Mouse (Mus musculus) right cerebral cortex, postnatal 25 days (tissue): ENCODE measurements around the gene Strada.
"Not testable (repeated sequence)": the region's sequence is repeated elsewhere in the genome, so short reads cannot be mapped to it uniquely, and the experiment has no call there.

Experiments
- DNase-seq: peaks from one replicate; pipeline ENCODE4 v3.0.0; 2022

Gene Strada

DNA sequence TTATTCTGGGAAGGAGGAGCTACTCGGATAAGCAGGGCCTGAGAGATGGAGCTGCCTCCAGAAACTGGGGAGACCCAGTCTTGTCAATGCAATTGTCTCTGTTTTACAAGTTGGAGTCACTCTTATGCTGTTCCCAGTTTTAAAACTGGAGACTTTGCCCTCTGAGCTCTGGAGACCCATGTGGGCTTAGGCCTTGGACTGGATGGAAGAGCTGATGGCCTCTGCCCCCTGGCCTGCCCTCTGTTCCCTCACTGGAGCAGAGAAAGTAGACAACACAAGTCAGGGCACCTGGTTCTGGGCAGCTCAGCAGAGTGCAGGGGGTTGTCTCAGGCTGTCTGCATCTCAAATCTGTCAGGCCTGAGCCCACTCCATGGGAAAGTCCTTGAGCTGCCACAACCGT lies 47.2 kb downstream of the Strada start:
- DNase-seq, result no peak

DNA sequence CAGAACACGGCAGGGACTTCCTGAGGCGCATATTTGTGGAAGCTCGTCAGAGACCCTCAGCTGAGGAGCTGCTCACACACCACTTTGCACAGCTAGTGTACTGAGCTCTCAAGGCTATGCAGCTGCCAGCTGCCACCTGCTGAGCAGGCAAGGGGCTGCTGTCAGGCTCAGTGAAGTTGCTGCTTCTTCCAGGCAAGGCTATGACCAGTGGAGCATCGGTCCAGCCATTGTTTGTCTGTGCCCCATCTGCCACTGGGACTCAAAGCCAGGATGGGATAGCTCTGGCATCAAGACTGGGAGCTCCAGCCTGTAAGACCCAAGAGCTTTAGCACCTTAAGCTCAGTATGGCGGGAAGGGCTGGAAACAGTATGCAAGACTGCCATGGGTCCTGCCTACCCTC lies 47.9 kb downstream of the Strada start:
- DNase-seq, result no peak

DNA sequence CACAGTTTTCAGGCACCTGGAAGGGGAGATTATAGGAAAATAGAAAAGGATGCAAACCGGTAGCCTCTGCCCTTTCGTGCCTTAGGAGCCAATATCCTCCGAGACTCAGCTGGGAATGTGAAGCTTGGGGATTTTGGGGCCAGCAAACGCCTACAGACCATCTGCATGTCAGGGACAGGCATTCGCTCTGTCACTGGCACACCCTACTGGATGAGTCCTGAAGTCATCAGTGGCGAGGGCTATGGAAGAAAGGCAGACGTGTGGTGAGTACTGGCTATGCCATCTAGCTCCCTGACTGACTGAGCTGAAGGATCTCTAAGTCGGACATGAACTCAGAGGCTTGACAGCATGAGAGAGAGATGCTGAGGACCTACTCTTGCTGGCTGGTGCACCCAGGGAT lies 49.8 kb downstream of the Strada start:
- peak; percentile 52 for DNase-seq

DNA sequence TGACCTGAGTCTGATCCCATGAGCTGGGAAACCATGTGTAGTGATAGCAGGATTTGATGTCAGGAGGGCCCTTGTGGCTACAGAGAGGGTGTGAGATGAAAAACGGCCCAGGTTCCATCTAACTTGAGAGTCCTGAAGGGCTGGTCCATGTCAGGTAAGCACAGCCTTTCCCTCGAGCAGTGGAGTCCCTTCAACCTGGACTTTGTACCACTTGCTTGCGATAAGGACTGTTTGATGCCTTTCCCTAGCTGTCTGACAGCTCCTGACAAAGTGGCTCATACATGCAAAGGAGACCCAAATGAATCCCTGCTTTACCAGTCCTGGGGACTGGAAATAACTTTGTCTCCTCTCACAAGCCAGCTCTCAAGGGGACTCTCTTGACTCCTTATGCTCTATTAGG lies 50.7 kb downstream of the Strada start:
- no peak for DNase-seq

DNA sequence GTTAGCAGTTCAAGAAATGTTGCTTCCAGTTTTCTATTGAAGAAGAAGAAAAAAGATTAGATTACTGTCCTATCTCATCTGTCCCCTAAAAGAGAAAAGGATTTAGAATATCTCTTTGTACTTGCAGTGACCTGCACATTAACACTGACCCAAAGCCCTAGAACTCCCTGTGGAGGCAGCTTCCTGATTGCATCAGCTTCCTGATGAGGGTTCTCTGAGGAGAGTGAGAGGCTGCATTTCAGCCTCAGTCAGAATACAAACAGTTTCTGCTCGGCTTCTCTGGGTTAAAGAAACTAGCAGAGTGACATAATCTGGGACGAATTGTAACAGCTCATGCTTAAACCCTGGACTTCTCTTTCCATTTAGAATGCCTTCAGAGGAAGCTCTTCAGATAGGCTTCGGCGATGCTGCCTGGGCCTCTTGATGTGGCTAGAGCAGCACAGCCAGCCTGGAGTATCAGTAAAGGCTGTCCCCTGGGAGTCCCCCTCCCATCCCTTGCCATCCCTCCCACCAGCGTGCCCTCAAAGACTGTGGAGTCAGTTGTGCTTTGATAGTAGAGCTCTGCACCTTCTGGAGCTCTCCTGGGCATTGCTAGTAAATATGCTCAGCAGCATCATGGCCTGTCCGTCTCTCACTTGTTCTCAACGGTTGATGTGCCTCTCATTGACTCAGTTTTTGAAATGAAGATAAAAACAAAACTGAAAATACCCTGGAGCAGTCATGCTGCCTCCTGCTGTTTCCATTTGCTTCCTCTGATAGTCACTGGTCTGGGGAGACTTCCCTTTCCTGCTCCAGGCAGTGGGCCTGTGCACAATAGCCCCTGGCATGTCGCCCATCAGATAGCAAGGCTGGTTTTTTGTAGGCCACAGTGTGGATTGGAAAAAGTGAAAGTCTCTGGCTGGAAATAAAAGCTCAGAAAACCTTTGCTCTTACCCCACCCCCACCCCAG lies 67.1 kb downstream of the Strada start:
- no peak for DNase-seq

DNA sequence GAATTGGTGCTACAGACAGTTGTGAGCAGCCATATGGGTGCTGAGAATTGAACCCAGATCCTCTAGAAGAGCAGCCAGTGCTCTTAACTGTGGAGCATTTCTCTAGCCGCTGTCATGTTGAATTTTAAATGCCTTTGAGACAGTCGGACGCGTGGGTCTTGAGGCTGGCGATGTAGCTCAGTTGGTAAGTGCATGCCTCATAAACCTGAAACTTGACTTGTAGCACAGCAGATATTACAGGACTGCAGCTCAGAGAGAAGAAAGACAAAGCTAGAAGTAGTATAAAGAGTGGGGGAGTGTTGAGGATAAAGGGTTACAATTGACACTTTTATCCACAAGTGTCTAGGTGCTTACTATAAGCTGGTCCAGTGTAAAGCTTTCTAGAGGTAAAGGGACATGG lies 69.5 kb downstream of the Strada start:
- DNase-seq, result no peak

DNA sequence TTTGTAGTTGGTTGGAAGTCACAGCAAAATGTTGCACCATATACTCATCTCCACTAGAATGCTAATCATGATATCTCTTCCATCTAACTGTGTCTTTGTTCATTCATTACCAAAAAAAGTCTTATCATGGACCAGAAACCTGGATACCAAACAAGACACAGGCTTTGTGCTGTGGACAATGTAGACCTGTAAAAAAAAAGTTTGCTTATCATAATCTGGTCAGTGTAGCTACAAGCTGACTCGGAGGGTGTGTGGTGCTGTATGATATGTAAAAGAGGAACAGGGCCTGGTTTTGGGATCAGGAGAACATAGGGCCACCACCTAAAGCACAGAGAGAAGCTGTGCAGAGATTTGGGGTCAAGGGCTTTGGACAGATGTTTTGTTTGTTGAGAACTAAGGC lies 72.5 kb downstream of the Strada start:
- no peak for DNase-seq

DNA sequence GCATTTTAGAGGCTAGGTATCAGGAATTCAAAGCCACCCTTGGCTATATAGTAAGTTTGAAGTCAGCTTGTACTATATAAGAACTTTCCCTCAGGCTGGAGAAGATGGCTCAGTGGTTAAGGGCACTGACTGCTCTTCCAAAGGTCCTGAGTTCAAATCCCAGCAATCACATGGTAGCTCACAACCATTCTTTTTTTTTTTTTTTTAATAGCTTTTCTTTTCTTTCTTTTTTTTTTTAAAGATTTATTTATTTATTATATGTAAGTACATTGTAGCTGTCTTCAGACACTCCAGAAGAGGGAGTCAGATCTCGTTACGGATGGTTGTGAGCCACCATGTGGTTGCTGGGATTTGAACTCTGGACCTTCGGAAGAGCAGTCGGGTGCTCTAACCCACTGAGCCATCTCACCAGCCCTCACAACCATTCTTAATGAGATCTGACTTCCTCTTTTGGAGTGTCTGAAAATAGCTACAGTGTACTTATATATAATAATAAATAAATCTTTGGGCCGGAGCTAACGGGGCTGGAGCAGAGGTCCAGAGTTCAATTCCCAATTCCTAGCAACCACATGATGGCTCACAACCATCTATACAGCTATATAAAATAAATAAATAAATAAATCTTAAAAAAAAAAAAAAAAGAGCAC lies 75.1 kb downstream of the Strada start:
- not testable (repeated sequence) for DNase-seq

DNA sequence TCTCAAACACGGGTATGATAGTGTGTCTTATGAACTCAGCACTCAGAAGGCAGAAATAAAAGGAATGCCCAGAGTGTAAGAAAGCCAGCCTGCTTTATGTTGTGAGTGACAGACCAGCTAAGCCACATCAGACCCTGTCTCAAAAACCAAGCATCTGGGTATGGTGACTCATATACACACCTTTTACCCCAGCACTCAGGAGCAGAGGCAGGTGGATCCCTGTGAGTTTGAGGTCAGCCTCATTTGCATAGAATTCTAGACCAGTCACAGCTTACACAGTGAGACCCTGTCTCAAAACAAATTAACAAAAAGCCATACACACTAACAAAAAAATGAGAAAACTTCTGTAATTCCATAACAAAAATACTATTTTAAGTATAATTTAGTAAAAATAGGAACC lies 76.1 kb downstream of the Strada start:
- no peak for DNase-seq

DNA sequence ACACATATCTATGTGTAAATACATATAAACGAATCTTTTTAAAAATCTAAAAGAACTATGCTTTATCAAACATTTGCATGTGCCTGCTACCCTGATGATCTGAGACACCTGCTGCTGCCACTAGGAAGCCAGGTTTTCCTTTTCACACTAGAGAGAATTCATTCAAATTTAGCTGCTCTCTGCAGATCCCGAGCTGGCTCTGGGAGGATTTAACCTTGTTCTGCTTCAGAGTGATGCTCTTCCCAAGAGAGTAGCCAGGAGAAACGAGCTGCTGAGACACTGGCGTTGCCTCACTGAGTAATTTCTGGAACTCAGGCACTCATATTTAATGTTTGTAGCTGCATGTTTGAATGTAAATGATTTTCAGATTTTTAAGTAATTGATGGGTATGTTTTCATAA lies 77.2 kb downstream of the Strada start:
- no peak for DNase-seq

DNA sequence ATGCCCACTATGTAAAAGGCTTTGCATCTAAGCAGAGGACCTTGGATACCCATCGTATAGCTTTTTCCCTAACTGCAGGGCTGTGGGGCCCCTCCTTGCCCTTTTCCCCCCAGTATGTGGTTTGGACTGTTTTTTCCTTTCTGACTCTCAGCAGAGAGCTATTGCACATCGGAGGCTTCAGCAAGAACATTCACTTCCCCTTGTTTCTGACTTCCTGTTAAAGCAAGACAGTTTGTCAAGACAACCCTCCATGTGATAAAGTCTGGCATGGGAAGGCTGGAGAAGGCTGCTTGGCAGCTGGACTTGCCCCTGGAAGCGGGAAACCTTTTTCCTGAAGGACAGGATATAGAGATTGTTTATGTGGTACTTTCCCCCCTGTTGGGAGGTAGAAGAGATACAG lies 79.2 kb downstream of the Strada start:
- no peak for DNase-seq

DNA sequence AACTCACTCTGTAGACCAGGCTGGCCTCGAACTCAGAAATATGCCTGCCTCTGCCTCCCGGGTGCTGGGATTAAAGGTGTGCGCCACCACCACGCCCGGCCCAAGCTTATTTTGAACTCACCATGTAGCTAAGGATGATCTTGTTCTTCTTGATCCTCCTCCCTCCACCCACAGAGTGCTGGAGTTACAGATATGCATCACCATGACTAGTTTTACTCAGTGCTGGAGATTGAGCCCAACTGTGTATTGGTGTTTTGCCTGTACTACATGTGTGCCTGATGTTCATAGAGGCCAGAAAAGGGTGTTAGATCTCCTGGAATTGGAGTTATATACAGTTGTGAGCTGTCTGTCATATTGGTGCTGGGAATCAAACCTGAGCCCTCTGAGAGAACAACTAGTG lies 79.7 kb downstream of the Strada start:
- no peak for DNase-seq
